Mouse (Mus musculus) splenic B cell, adult 2 months (primary cell): ENCODE results near the gene Plppr1.

Source experiments
- DNase-seq: peaks from one replicate; pipeline ENCODE4 v3.0.0-alpha.2; 2011; ENCODE audit warnings: low read depth, low spot score
- H3K27me3 ChIP-seq: 2 replicates; pipeline ENCODE4 v1.6.1; 2012; ENCODE audit warnings: mild to moderate bottlenecking, low read length, moderate library complexity, mixed read lengths; ENCODE audit not compliant: control insufficient read depth, poor library complexity, insufficient read depth, severe bottlenecking
- H3K36me3 ChIP-seq: 2 replicates; pipeline ENCODE4 v1.6.1; 2012; ENCODE audit warnings: mild to moderate bottlenecking, low read length, moderate library complexity, mixed read lengths; ENCODE audit not compliant: control insufficient read depth, poor library complexity, insufficient read depth, severe bottlenecking

The Plppr1 gene

GRCm38 (mm10) chr4:49059021-49059401 is at the start of gene Plppr1:
Gene Plppr1, plus strand, starts transcription at chr4:49059273.
- no peak for DNase-seq
- H3K36me3 ChIP-seq = no peaks in the 10 kb centered on the region
- H3K27me3 ChIP-seq = no peaks in the 10 kb centered on the region; the same call in 1 of the 2 replicates

GRCm38 (mm10) chr4:49016701-49017100 is 42.4 kb upstream of the Plppr1 start:
- Histone ChIP-seq H3K36me3 (no peaks in the 10 kb centered on the region), H3K27me3 (no peaks in the 10 kb centered on the region)
- DNase-seq = no peak

GRCm38 (mm10) chr4:49023221-49023620 is 35.9 kb upstream of the Plppr1 start:
- no peak for DNase-seq
- no peaks in the 10 kb centered on the region for H3K36me3 ChIP-seq
- no peaks in the 10 kb centered on the region for H3K27me3 ChIP-seq

GRCm38 (mm10) chr4:49038311-49038710 is 20.8 kb upstream of the Plppr1 start:
- DNase-seq = no peak
- Histone ChIP-seq H3K27me3 (no peaks in the 10 kb centered on the region), H3K36me3 (no peaks in the 10 kb centered on the region)

GRCm38 (mm10) chr4:49039854-49040253 is 19.2 kb upstream of the Plppr1 start:
- DNase-seq = no peak
- Histone ChIP-seq H3K36me3 (no peaks in the 10 kb centered on the region), H3K27me3 (no peaks in the 10 kb centered on the region)

- Histone ChIP-seq H3K36me3 (no peaks in the 10 kb centered on the region), H3K27me3 (no peaks in the 10 kb centered on the region)
- no peak for DNase-seq
Measured at GRCm38 (mm10) chr4:49041655-49042054, 17.4 kb upstream of the Plppr1 start.

GRCm38 (mm10) chr4:49050628-49051027 is 8.4 kb upstream of the Plppr1 start:
- DNase-seq = no peak
- Histone ChIP-seq H3K36me3 (no peaks in the 10 kb centered on the region), H3K27me3 (no peaks in the 10 kb centered on the region)

DNA sequence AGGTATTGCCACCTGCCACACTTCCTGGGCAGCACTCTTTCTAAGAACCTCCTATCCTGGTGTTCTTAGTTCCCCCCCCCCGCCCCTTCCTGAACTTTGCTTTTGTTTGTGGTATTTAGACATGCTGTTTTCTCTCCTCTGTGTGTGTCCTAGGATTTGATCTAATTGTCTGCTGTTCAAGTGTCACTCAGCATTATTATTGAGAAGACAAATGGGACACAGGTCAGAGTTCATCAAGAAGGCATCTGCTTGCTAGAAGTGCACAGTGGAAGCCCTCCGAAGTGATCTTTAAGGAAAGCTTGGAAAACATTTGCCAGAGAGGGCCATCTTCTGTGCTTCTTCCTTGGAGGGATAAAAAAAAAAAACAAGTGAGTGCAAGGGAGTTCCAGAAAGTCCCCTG is 1.2 kb upstream of the Plppr1 start:
- DNase-seq = no peak
- Histone ChIP-seq H3K36me3 (no peaks in the 10 kb centered on the region), H3K27me3 (no peaks in the 10 kb centered on the region; the same call in 1 of the 2 replicates)

GRCm38 (mm10) chr4:49058557-49058956 is 516 bp upstream of the Plppr1 start:
- Histone ChIP-seq H3K27me3 (no peaks in the 10 kb centered on the region; the same call in 1 of the 2 replicates), H3K36me3 (no peaks in the 10 kb centered on the region)
- DNase-seq = no peak

GRCm38 (mm10) chr4:49059402-49060381 is 619 bp downstream of the Plppr1 start:
- no peak for DNase-seq
- no peaks in the 10 kb centered on the region; the same call in 1 of the 2 replicates for H3K27me3 ChIP-seq
- no peaks in the 10 kb centered on the region for H3K36me3 ChIP-seq

- H3K36me3 ChIP-seq = no peaks in the 10 kb centered on the region
- no peak for DNase-seq
- H3K27me3 ChIP-seq = no peaks in the 10 kb centered on the region
Measured at GRCm38 (mm10) chr4:49069471-49069870, 10.4 kb downstream of the Plppr1 start.

DNA sequence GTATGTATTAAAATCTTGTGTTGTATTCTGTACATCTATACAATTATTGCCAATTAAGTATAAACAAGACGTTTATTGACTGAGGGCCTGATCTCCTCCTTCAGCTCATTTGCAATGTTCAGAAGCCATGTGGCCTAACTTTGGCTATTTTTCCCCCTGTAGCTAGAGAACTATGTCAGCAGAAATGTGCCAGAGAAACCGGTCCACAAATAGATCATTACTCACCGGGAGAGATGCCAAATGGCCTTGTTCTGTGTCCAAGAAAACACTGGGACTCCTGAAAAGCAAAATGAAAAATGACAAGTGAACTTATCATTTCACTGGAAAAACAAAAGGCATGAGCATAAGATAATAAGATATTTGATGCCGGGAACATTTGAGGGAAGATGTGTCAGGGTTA is 13.8 kb downstream of the Plppr1 start:
- H3K27me3 ChIP-seq = no peaks in the 10 kb centered on the region
- no peak for DNase-seq
- no peaks in the 10 kb centered on the region for H3K36me3 ChIP-seq

- Histone ChIP-seq H3K36me3 (no peaks in the 10 kb centered on the region), H3K27me3 (no peaks in the 10 kb centered on the region)
- DNase-seq = no peak
Measured at GRCm38 (mm10) chr4:49075881-49076280, 16.8 kb downstream of the Plppr1 start.

GRCm38 (mm10) chr4:49079399-49079798 is 20.3 kb downstream of the Plppr1 start:
- Histone ChIP-seq H3K36me3 (no peaks in the 10 kb centered on the region), H3K27me3 (no peaks in the 10 kb centered on the region)
- no peak for DNase-seq

DNA sequence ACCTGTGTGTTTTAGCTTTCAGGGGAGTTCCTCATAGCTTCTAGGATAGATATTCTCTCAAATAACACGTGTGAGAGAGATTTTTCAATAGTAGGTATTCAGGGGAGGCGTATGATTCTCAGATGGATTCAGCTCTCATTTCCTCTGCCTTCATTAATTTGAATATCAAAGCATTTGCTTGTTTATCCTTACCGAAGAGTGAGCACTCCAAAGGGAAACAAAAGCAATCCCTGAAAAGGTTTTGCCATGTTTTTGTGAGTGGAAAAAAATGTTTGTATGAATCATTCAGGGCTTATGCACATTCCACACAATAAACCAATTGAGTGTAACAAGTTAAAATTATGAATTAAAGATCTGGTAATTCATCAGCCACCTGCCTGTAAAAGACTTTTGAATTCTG is 29.1 kb downstream of the Plppr1 start:
- no peak for DNase-seq
- no peaks in the 10 kb centered on the region for H3K36me3 ChIP-seq
- no peaks in the 10 kb centered on the region for H3K27me3 ChIP-seq
